Mouse (Mus musculus) liver, postnatal 0 days (tissue): Measurements from ENCODE around the gene Cyp39a1. TPM values are rescaled to one million over a fixed set of nuclear protein-coding genes. Genes with fewer than 3 reads are reported as not detected.

Source experiments
- ATAC-seq: fragments of 200-750 bp; cut with Nextera tagmentation; 2 replicates; pipeline ENCODE4 v1.8.0; 2017; ENCODE audit warnings: mild to moderate bottlenecking, moderate library complexity
- DNase-seq: peaks from one replicate; pipeline ENCODE4 v3.0.0-alpha.2; 2016
- H3K27ac ChIP-seq: fragments of 300-500 bp; sonication (generic); 2 replicates; pipeline ENCODE4 v1.5.1; 2014; ENCODE audit warnings: antibody characterized with exemption, moderate library complexity, mild to moderate bottlenecking, low read depth
- H3K27me3 ChIP-seq: fragments of 300-500 bp; sonication (generic); 2 replicates; pipeline ENCODE4 v1.6.1; 2014; ENCODE audit warnings: low read length, control low read depth, mixed read lengths; ENCODE audit not compliant: insufficient read depth
- H3K36me3 ChIP-seq: fragments of 300-500 bp; sonication (generic); replicated peaks from 2 replicates; pipeline ENCODE4 v1.6.1; 2014; ENCODE audit warnings: mild to moderate bottlenecking, control low read depth, low read length, moderate library complexity, mixed read lengths; ENCODE audit not compliant: insufficient read depth
- H3K4me1 ChIP-seq: fragments of 300-500 bp; sonication (generic); 2 replicates; pipeline ENCODE4 v1.6.1; 2014; ENCODE audit warnings: antibody characterized with exemption, mild to moderate bottlenecking, control low read depth; ENCODE audit not compliant: insufficient read depth
- H3K4me2 ChIP-seq: fragments of 300-500 bp; sonication (generic); 2 replicates; pipeline ENCODE4 v1.6.1; 2014; ENCODE audit warnings: low read depth, mild to moderate bottlenecking, low read length, moderate library complexity, mixed read lengths
- H3K4me3 ChIP-seq: fragments of 300-500 bp; sonication (generic); 2 replicates; pipeline ENCODE4 v1.5.1; 2014; ENCODE audit warnings: low read depth, low read length
- H3K9ac ChIP-seq: fragments of 300-500 bp; sonication (generic); replicated peaks from 2 replicates; pipeline ENCODE4 v1.6.1; 2014; ENCODE audit warnings: mild to moderate bottlenecking, moderate library complexity
- H3K9me3 ChIP-seq: fragments of 300-500 bp; sonication (generic); 2 replicates; pipeline ENCODE4 v1.6.1; 2016; ENCODE audit warnings: mild to moderate bottlenecking, control low read depth, low read length, mixed read lengths
- CTCF ChIP-seq: sonication (generic); IDR thresholded peaks from 2 replicates; pipeline ENCODE4 v1.5.1; 2016; ENCODE audit warnings: antibody characterized with exemption, low read depth
- EP300 ChIP-seq: IDR thresholded peaks from 2 replicates; pipeline ENCODE4 v1.6.1; 2016; ENCODE audit warnings: antibody characterized with exemption, low read depth, mild to moderate bottlenecking
- WGBS: fragments of 180-500 bp; shearing (Covaris S2); extraction: QIAGEN DNeasy Blood & Tissue Kit; methylation state at CpG from one replicate; pipeline ENCODE4 v1.1.7; 2014; ENCODE audit not compliant: insufficient replicate concordance; 5-methylcytosine and 5-hydroxymethylcytosine counted together
- polyA plus RNA-seq: library from polyadenylated mRNA; unstranded; fragments of >200 nt; fragmentation: Nextera tagmentation; extraction: Ambion mirVana; gene quantifications from 2 replicates; pipeline ENCODE4 v1.2.1, GENCODE M21; 2015

Gene Cyp39a1
- polyA plus RNA-seq, 1 experiment from 2014 or later: 70.6 TPM

DNA sequence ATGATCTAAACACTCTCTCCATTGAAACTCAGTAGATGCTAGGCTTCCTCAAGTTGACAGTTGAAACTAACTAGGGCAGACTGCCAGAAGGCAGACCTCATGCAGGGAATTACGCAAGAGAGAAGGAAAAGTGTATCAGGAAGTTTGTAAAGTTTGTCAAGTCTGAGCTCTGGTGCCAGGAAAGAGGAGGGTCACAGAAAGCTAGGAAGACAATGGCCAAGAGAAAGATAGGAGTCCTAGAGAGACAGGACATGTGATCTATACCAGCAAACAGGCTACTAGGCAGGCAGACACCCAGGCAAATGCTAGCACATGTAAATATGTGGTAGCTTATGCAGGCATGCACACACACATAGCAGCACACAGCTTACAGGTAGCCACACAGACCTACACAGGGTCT, 8.0 kb downstream of the Cyp39a1 start:
- Histone ChIP-seq H3K36me3 (peaks cover 6% of the 10 kb centered on the region; the same call in 1 of the 2 replicates), H3K4me1 (peaks cover 23% of the 10 kb centered on the region), H3K27ac (peak overlapping the region; percentile 66), H3K4me2 (no peak overlapping the region), H3K27me3 (no peaks in the 10 kb centered on the region), H3K9ac (no peak overlapping the region), H3K4me3 (no peak overlapping the region), H3K9me3 (no peaks in the 10 kb centered on the region)
- DNase-seq: peak; percentile 27
- WGBS: 24% methylated on average over 1 of the region's 1 CpGs
- no peak for ATAC-seq
- TF ChIP-seq EP300: no peak; the same call in 1 of the 2 replicates
- no peak for TF ChIP-seq CTCF

DNA sequence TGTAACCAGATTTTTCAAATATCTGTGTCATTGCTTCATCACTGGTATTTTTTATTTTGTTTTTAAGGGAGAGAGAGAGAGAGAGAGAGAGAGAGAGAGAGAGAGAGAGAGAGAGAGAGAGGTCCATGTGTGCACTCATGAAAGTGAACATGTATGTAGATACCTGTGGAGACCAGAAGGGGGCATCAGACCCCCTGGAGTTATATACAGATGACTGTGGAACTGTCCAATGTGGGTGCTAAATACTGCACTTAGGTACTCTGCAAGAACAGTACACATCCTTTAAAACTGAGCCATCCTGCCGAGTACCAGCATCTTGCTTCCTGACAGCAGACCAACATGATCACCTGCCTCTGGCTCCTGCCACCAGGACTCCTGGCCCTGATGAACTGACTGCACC, 9.0 kb downstream of the Cyp39a1 start:
- no peak for DNase-seq
- H3K9me3 ChIP-seq: no peaks in the 10 kb centered on the region
- no peak overlapping the region for H3K4me3 ChIP-seq
- H3K27ac ChIP-seq: no peak overlapping the region
- ATAC-seq: no peak
- no peaks in the 10 kb centered on the region for H3K27me3 ChIP-seq
- H3K9ac ChIP-seq: no peak overlapping the region
- TF ChIP-seq CTCF (peak; percentile 36; the same call in 1 of the 2 replicates), EP300 (no peak)
- peaks cover 9% of the 10 kb centered on the region; the same call in 1 of the 2 replicates for H3K36me3 ChIP-seq
- no peak overlapping the region for H3K4me2 ChIP-seq
- WGBS: 81% methylated on average over 1 of the region's 1 CpGs
- H3K4me1 ChIP-seq: peaks cover 23% of the 10 kb centered on the region

DNA sequence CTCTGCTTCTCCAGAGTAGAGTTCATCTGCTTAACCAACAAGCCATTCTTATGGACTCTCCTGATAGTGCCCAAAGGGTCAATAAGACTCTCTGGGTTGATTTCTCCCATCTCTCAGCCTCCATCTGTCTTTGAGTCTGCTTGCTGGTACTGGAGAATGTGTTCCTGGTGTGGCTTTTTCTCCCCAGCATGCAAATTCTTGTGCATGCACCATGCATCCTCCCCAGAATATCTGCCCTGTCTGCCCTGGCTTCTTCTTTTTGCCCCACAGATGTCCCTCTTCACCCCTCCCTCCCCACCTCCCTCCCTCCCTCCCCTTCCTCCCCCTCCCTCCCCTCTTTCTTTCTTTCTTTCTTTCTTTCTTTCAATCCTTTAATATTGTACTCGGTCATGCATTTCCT, 10.1 kb downstream of the Cyp39a1 start:
- H3K36me3 ChIP-seq: peaks cover 9% of the 10 kb centered on the region; the same call in 1 of the 2 replicates
- H3K4me2 ChIP-seq: no peak overlapping the region
- peaks cover 23% of the 10 kb centered on the region for H3K4me1 ChIP-seq
- no peaks in the 10 kb centered on the region for H3K9me3 ChIP-seq
- DNase-seq: no peak
- no peak for ATAC-seq
- 42% methylated on average over 1 of the region's 1 CpGs for WGBS
- no peak overlapping the region for H3K27ac ChIP-seq
- H3K4me3 ChIP-seq: no peak overlapping the region
- H3K27me3 ChIP-seq: no peaks in the 10 kb centered on the region
- TF ChIP-seq EP300 (no peak), CTCF (no peak)
- no peak overlapping the region for H3K9ac ChIP-seq

DNA sequence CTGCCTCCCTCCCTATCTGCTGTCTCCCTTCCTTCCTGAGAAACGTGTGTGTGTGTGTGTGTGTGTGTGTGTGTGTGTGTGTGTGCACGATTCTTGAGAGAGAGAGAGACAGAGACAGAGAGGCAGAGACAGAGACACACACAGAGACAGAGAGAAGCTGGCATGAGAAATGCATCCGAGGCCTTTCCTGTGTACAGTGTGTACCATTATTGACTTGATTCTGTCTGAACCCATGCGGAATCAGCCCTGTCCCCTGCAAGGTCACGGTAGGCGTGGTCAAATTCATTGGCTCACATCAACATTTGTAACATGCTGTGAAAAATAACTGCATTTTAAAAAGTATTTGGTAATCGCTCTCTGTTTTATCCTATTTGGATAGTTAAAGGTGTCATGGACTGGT, 16.9 kb downstream of the Cyp39a1 start:
- peak overlapping the region; percentile 55; the same call in 1 of the 2 replicates for H3K27ac ChIP-seq
- peak; percentile 59; the same call in 1 of the 2 replicates for ATAC-seq
- H3K36me3 ChIP-seq: peaks cover 21% of the 10 kb centered on the region
- TF ChIP-seq CTCF (no peak), EP300 (no peak)
- WGBS: 66% methylated on average over 7 of the region's 7 CpGs
- no peak overlapping the region for H3K4me3 ChIP-seq
- no peak overlapping the region for H3K4me2 ChIP-seq
- DNase-seq: no peak
- H3K9ac ChIP-seq: no peak overlapping the region
- H3K27me3 ChIP-seq: no peaks in the 10 kb centered on the region
- H3K4me1 ChIP-seq: no peaks in the 10 kb centered on the region
- no peaks in the 10 kb centered on the region for H3K9me3 ChIP-seq

DNA sequence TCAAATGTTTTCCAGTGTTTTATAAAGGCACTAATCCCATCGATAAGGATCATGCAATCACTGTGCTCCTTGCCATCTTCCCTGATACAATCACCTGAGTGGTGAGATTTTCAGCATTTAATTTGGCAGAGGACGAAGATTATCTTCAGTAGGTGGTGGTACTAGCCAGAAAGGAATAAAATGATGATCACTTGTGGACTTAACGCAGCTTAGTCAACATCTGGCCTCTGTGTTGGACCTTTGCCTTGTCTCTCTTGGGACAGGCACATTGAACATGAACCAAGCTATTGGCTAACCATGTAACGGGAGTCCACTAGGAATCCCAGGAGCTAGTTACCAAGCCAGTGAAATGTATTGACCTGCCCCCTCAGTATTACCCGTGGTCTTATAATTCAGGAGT, 17.4 kb downstream of the Cyp39a1 start:
- Histone ChIP-seq H3K4me3 (no peak overlapping the region), H3K4me2 (no peak overlapping the region), H3K4me1 (no peaks in the 10 kb centered on the region), H3K27me3 (no peaks in the 10 kb centered on the region), H3K36me3 (peaks cover 21% of the 10 kb centered on the region), H3K9ac (no peak overlapping the region), H3K27ac (peak overlapping the region; percentile 55; the same call in 1 of the 2 replicates), H3K9me3 (no peaks in the 10 kb centered on the region)
- ATAC-seq (peak; percentile 86), DNase-seq (no peak)
- TF ChIP-seq CTCF (no peak), EP300 (no peak)
- WGBS: 69% methylated on average over 5 of the region's 5 CpGs

DNA sequence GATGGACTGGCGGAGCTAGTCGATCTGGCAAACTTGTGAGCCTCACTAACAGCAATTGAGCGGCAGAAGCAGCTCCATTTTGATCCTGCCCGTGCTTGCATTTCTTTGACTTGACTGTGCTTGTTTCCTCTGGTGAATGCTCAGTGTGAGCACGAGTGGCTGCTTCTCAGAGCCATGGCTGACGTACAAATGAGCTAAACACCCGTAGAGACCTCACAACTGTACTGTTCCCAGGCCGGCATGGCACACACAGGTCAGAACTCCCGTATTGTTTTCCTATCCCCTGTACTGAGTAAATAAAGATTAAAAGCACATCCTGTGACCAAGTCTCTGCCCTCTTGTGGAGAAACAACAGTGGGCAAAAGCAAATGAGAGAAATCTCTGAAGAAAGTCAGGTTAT, 22.4 kb downstream of the Cyp39a1 start:
- Histone ChIP-seq H3K4me3 (no peak overlapping the region), H3K9me3 (0 out of 2 replicates have a peak, but pooled peaks cover 2% of the 10 kb centered on the region), H3K36me3 (peaks cover 28% of the 10 kb centered on the region), H3K9ac (no peak overlapping the region), H3K27ac (no peak overlapping the region), H3K4me2 (no peak overlapping the region), H3K4me1 (no peaks in the 10 kb centered on the region), H3K27me3 (no peaks in the 10 kb centered on the region)
- peak; percentile 8; the same call in 1 of the 2 replicates for TF ChIP-seq CTCF
- no peak for TF ChIP-seq EP300
- 56% methylated on average over 9 of the region's 9 CpGs for WGBS
- no peak for DNase-seq
- ATAC-seq: peak; percentile 75

DNA sequence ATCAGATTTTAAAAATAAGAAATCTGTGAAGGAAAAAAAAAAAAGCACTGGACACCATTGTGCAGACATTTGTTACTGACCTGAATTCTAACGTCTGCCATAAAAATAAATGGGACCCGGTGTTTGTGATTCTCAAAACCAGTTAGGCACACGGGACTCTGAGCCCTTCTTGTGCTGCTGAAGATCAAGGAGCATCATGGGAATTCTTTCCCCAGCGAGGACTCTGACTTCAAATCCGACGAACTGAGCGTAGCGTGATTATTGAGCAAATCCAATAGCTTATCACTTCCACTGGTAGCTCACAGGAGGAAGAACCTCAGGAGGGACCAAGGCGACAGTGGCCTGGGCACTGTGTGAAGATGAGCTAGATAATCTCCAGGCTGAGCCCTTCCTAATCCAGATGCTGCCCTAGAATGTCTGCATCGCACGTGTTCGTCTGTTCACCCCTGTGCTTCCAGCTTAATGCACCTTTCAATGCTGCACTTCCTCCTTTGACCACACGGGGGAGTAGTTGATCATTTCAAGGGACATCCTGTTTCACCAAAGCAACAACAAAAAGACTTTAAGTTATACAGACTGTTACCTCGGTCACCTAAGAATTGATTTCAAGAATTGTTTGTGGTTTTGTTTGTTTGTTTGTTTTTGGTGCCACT, 31.9 kb downstream of the Cyp39a1 start:
- TF ChIP-seq EP300 (no peak), CTCF (peak; percentile 92)
- WGBS: 45% methylated on average over 14 of the region's 14 CpGs

More for the DNA sequence above, 31.9 kb downstream of the Cyp39a1 start:
- H3K4me3 ChIP-seq: no peak overlapping the region
- H3K9me3 ChIP-seq: 0 out of 2 replicates have a peak, but pooled peaks cover 3% of the 10 kb centered on the region
- no peaks in the 10 kb centered on the region for H3K27me3 ChIP-seq
- H3K36me3 ChIP-seq: peaks cover 24% of the 10 kb centered on the region
- peak; percentile 78 for DNase-seq
- H3K27ac ChIP-seq: no peak overlapping the region
- no peak overlapping the region for H3K4me2 ChIP-seq
- ATAC-seq: peak; percentile 36; the same call in 1 of the 2 replicates
- no peaks in the 10 kb centered on the region for H3K4me1 ChIP-seq
- no peak overlapping the region for H3K9ac ChIP-seq
